ENCODE assay signal across 19 mouse cellular contexts in the genomic region with DNA sequence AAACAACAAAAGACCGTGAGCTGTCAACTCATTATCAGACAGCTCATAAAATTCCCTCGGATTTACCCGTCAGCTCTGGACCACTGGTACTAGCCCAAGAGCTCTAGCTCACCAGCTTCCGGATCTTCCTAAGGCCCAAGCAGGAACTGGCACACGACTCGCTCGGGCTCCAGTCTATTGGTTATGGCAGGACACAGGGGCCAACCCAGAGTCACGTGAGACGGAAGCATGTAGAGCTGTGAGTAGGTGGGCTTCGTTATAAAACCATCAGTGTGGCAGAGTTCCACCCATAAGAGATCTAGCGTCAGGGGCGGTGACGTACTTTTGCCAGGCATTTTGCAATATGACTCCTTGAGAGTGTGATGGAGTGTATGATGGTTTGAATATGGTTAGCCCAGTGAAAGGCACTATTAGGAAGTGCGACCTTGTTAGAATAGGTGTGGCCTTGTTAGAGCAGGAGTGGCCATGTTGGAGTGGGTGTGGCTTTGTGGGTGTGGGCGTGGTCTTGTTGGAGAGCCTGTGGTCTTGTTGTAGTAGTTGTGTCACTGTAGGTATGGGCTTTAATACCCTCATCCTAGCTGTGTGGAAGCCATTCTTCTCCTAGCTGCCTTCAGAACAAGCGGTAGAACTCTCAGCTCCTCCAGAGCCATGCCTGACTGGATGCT.
"Had no signal": no experiment of that assay in that cellular context is flagged by ENCODE, and none has a peak within 500 bp of the region (broad histone marks: within the 10 kb centered on the region; RNA-seq: fewer than 3 reads in every experiment).

No protein-coding gene starts in this region.

- ATAC-seq: liver, postnatal 0 days; lung, postnatal 0 days; midbrain, embryonic 15.5 days had no signal

- H3K27me3 ChIP-seq: limb, embryonic 15.5 days; midbrain, embryonic 12.5 days; midbrain, embryonic 15.5 days; neural tube, embryonic 12.5 days; neural tube, embryonic 15.5 days had no signal

- H3K4me3 ChIP-seq: limb, embryonic 12.5 days; limb, embryonic 15.5 days; midbrain, embryonic 12.5 days; midbrain, embryonic 15.5 days; neural tube, embryonic 12.5 days; neural tube, embryonic 15.5 days had no signal

- DNase-seq: kidney, postnatal 36 days; left cerebral cortex, postnatal 4 days; liver, postnatal 0 days; retina, postnatal 1 day; right cerebral cortex, postnatal 25 days; thymus, adult 18-20 months; thymus, postnatal 14 days; thymus, postnatal 4 days had no signal

- H3K36me3 ChIP-seq: limb, embryonic 12.5 days; limb, embryonic 15.5 days; midbrain, embryonic 12.5 days; midbrain, embryonic 15.5 days; neural tube, embryonic 12.5 days; neural tube, embryonic 15.5 days had no signal

- H3K9ac ChIP-seq: limb, embryonic 12.5 days; limb, embryonic 15.5 days; liver, embryonic 14.5 days; liver, postnatal 0 days; lung, embryonic 14.5 days; midbrain, embryonic 12.5 days; midbrain, embryonic 15.5 days; neural tube, embryonic 12.5 days; neural tube, embryonic 15.5 days had no signal

- H3K9me3 ChIP-seq: limb, embryonic 15.5 days; midbrain, embryonic 12.5 days; midbrain, embryonic 15.5 days; neural tube, embryonic 12.5 days; neural tube, embryonic 15.5 days had no signal

- H3K4me1 ChIP-seq: midbrain, embryonic 12.5 days; midbrain, embryonic 15.5 days; neural tube, embryonic 12.5 days had no signal

- H3K27ac ChIP-seq: limb, embryonic 12.5 days; limb, embryonic 15.5 days; liver, embryonic 14.5 days; macrophage; midbrain, embryonic 12.5 days; midbrain, embryonic 15.5 days; neural tube, embryonic 12.5 days; neural tube, embryonic 15.5 days had no signal

- H3K4me2 ChIP-seq: limb, embryonic 12.5 days; limb, embryonic 15.5 days; liver, embryonic 11.5 days; lung, embryonic 14.5 days; midbrain, embryonic 12.5 days; midbrain, embryonic 15.5 days; neural tube, embryonic 12.5 days; neural tube, embryonic 15.5 days had no signal
